Mouse (Mus musculus): Measurements from ENCODE around the gene Aldh16a1. TPM values are rescaled to one million over a fixed set of nuclear protein-coding genes. Genes with fewer than 3 reads are reported as not detected.

Aldh16a1 gene
- total RNA-seq (2015; ENCODE audit: low replicate concordance) (10.2 and 12.7 TPM in 2 replicates), total RNA-seq (2017; ENCODE audit: low replicate concordance) (6.3 and 10.3 TPM in 2 replicates)

- ATAC-seq (replicated peaks; ENCODE audit: low FRiP score, poor library complexity, severe bottlenecking), result peak; percentile 97
Measured at GRCm38 (mm10) chr7:45154096-45154992, at the start of gene Aldh16a1, which contains the start of gene Pih1d1. TSS of gene Aldh16a1 (minus strand) at chr7:45154584. TSS of gene Pih1d1 (plus strand) at chr7:45154303.

- no peak for ATAC-seq (replicated peaks; ENCODE audit: low FRiP score, poor library complexity, severe bottlenecking)
Measured at GRCm38 (mm10) chr7:45202654-45203053, 48.3 kb upstream of the Aldh16a1 start.

- ATAC-seq (replicated peaks; ENCODE audit: low FRiP score, poor library complexity, severe bottlenecking), result no peak
Measured at GRCm38 (mm10) chr7:45198961-45199360, 44.6 kb upstream of the Aldh16a1 start.

- ATAC-seq (replicated peaks; ENCODE audit: low FRiP score, poor library complexity, severe bottlenecking), result no peak
Measured at GRCm38 (mm10) chr7:45198435-45198834, 44.1 kb upstream of the Aldh16a1 start.

- ATAC-seq (replicated peaks; ENCODE audit: low FRiP score, poor library complexity, severe bottlenecking), result no peak
Measured at GRCm38 (mm10) chr7:45196994-45197393, 42.6 kb upstream of the Aldh16a1 start.

GRCm38 (mm10) chr7:45196176-45196535 is 41.8 kb upstream of the Aldh16a1 start:
- no peak for ATAC-seq (replicated peaks; ENCODE audit: low FRiP score, poor library complexity, severe bottlenecking)

- no peak for ATAC-seq (replicated peaks; ENCODE audit: low FRiP score, poor library complexity, severe bottlenecking)
Measured at GRCm38 (mm10) chr7:45195341-45196175, 41.2 kb upstream of the Aldh16a1 start.

- ATAC-seq (replicated peaks; ENCODE audit: low FRiP score, poor library complexity, severe bottlenecking), result 0 out of 2 replicates have a peak, but pooled peaks have one; percentile 36
Measured at GRCm38 (mm10) chr7:45193871-45194785, 39.7 kb upstream of the Aldh16a1 start.

- no peak for ATAC-seq (replicated peaks; ENCODE audit: low FRiP score, poor library complexity, severe bottlenecking)
Measured at GRCm38 (mm10) chr7:45193406-45193805, 39.0 kb upstream of the Aldh16a1 start.

- ATAC-seq (replicated peaks; ENCODE audit: low FRiP score, poor library complexity, severe bottlenecking), result no peak
Measured at GRCm38 (mm10) chr7:45192585-45193310, 38.4 kb upstream of the Aldh16a1 start.

- ATAC-seq (replicated peaks; ENCODE audit: low FRiP score, poor library complexity, severe bottlenecking), result no peak
Measured at GRCm38 (mm10) chr7:45191803-45192363, 37.5 kb upstream of the Aldh16a1 start.

- no peak for ATAC-seq (replicated peaks; ENCODE audit: low FRiP score, poor library complexity, severe bottlenecking)
Measured at GRCm38 (mm10) chr7:45191161-45191560, 36.8 kb upstream of the Aldh16a1 start.

GRCm38 (mm10) chr7:45190186-45190585 is 35.8 kb upstream of the Aldh16a1 start:
- ATAC-seq (replicated peaks; ENCODE audit: low FRiP score, poor library complexity, severe bottlenecking), result 0 out of 2 replicates have a peak, but pooled peaks have one; percentile 47

GRCm38 (mm10) chr7:45189600-45189999 is 35.2 kb upstream of the Aldh16a1 start:
- ATAC-seq (replicated peaks; ENCODE audit: low FRiP score, poor library complexity, severe bottlenecking), result no peak

GRCm38 (mm10) chr7:45185921-45186320 is 31.5 kb upstream of the Aldh16a1 start:
- ATAC-seq (replicated peaks; ENCODE audit: low FRiP score, poor library complexity, severe bottlenecking), result no peak

GRCm38 (mm10) chr7:45183672-45184071 is 29.3 kb upstream of the Aldh16a1 start:
- no peak for ATAC-seq (replicated peaks; ENCODE audit: low FRiP score, poor library complexity, severe bottlenecking)

GRCm38 (mm10) chr7:45182606-45183005 is 28.2 kb upstream of the Aldh16a1 start:
- ATAC-seq (replicated peaks; ENCODE audit: low FRiP score, poor library complexity, severe bottlenecking), result peak; percentile 4; the same call in 1 of the 2 replicates

GRCm38 (mm10) chr7:45182199-45182601 is 27.8 kb upstream of the Aldh16a1 start:
- ATAC-seq (replicated peaks; ENCODE audit: low FRiP score, poor library complexity, severe bottlenecking), result peak; percentile 93

Data from erythroblast, adult 5-6 weeks (primary cell).